Mouse (Mus musculus) liver, embryonic 16.5 days (tissue): ENCODE results near the gene Nudt14. TPM values are rescaled to one million over a fixed set of nuclear protein-coding genes. Genes with fewer than 3 reads are reported as not detected.

Source experiments
- ATAC-seq: fragments of 200-750 bp; cut with Nextera tagmentation; 2 replicates; pipeline ENCODE4 v1.8.0; 2017; ENCODE audit warnings: low read depth, mild to moderate bottlenecking, moderate number of reproducible peaks, moderate library complexity
- H3K27ac ChIP-seq: fragments of 300-500 bp; sonication (generic); 2 replicates; pipeline ENCODE4 v1.5.1; 2014; ENCODE audit warnings: mild to moderate bottlenecking, low read length
- H3K27me3 ChIP-seq: fragments of 300-500 bp; sonication (generic); 2 replicates; pipeline ENCODE4 v1.6.1; 2014; ENCODE audit warnings: low read depth, low read length, mixed read lengths; ENCODE audit not compliant: control insufficient read depth, insufficient read depth
- H3K36me3 ChIP-seq: fragments of 300-500 bp; sonication (generic); 2 replicates; pipeline ENCODE4 v1.6.1; 2014; ENCODE audit warnings: mild to moderate bottlenecking; ENCODE audit not compliant: control insufficient read depth, insufficient read depth
- H3K4me1 ChIP-seq: fragments of 300-500 bp; sonication (generic); 2 replicates; pipeline ENCODE4 v1.6.1; 2014; ENCODE audit warnings: low read depth, low read length, mixed read lengths; ENCODE audit not compliant: control insufficient read depth
- H3K4me2 ChIP-seq: fragments of 300-500 bp; sonication (generic); 2 replicates; pipeline ENCODE4 v1.6.1; 2014; ENCODE audit warnings: low read depth, low read length, mixed read lengths
- H3K4me3 ChIP-seq: fragments of 300-500 bp; sonication (generic); 2 replicates; pipeline ENCODE4 v1.5.1; 2014; ENCODE audit warnings: low read depth, mild to moderate bottlenecking, low read length
- H3K9ac ChIP-seq: fragments of 300-500 bp; sonication (generic); 2 replicates; pipeline ENCODE4 v1.6.1; 2014; ENCODE audit warnings: low read depth, low read length
- H3K9me3 ChIP-seq: fragments of 300-500 bp; sonication (generic); replicated peaks from 2 replicates; pipeline ENCODE4 v1.6.1; 2016; ENCODE audit warnings: low read length; ENCODE audit not compliant: control insufficient read depth
- WGBS: fragments of 180-500 bp; shearing (Covaris S2); extraction: QIAGEN DNeasy Blood & Tissue Kit; methylation state at CpG from one replicate; pipeline ENCODE4 v1.1.7; 2014; ENCODE audit not compliant: insufficient replicate concordance; 5-methylcytosine and 5-hydroxymethylcytosine counted together
- polyA plus RNA-seq: library from polyadenylated mRNA; unstranded; fragments of >200 nt; fragmentation: Nextera tagmentation; extraction: Ambion mirVana; gene quantifications from 2 replicates; pipeline ENCODE4 v1.2.1, GENCODE M21; 2015

Gene Nudt14
- polyA plus RNA-seq, 1 experiment from 2014 or later = 12.1 TPM

- Histone ChIP-seq H3K27me3 (peaks cover 58% of the 10 kb centered on the region), H3K9ac (no peak overlapping the region), H3K36me3 (no peaks in the 10 kb centered on the region), H3K27ac (no peak overlapping the region), H3K9me3 (no peaks in the 10 kb centered on the region), H3K4me1 (peaks cover 13% of the 10 kb centered on the region), H3K4me3 (no peak overlapping the region), H3K4me2 (no peak overlapping the region)
- no peak for ATAC-seq
- WGBS = 62% methylated on average over 14 of the region's 14 CpGs
Observed at GRCm38 (mm10) chr12:112927265-112927664, 14.7 kb downstream of the Nudt14 start.

- no peak for ATAC-seq
- Histone ChIP-seq H3K27ac (no peak overlapping the region), H3K27me3 (peaks cover 47% of the 10 kb centered on the region), H3K4me3 (no peak overlapping the region), H3K36me3 (no peaks in the 10 kb centered on the region), H3K9me3 (no peaks in the 10 kb centered on the region), H3K4me2 (no peak overlapping the region), H3K4me1 (peaks cover 13% of the 10 kb centered on the region), H3K9ac (no peak overlapping the region)
- 69% methylated on average over 6 of the region's 6 CpGs for WGBS
Observed at GRCm38 (mm10) chr12:112925950-112926349, 16.0 kb downstream of the Nudt14 start.

DNA sequence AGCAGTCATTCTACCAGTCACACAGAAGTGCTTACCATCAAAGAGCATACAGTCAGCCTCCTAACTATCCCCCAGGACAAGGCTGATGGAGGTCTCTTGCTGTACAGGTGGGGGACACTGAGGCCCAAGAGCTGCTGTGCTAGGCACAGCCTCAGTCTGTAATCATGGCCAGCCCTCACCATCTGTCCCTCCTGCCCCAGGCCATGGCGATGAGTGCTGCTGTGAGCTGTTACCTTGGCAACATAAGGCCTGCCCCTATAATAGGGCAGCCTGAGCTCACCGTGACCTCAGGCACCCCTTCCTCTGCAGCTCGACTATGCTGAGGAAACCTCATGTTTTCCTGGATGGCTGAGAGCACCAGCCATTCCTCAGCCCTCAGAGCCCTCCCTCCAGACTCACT, 19.4 kb downstream of the Nudt14 start:
- peaks cover 13% of the 10 kb centered on the region for H3K27me3 ChIP-seq
- no peaks in the 10 kb centered on the region for H3K36me3 ChIP-seq
- 37% methylated on average over 3 of the region's 3 CpGs for WGBS
- no peaks in the 10 kb centered on the region for H3K9me3 ChIP-seq
- H3K4me1 ChIP-seq = no peaks in the 10 kb centered on the region
- no peak overlapping the region for H3K4me3 ChIP-seq
- H3K4me2 ChIP-seq = no peak overlapping the region
- no peak overlapping the region for H3K9ac ChIP-seq
- no peak overlapping the region for H3K27ac ChIP-seq
- no peak for ATAC-seq

GRCm38 (mm10) chr12:112921518-112921917, 20.4 kb downstream of the Nudt14 start:
- Histone ChIP-seq H3K4me3 (no peak overlapping the region), H3K4me2 (no peak overlapping the region), H3K9me3 (no peaks in the 10 kb centered on the region), H3K4me1 (no peaks in the 10 kb centered on the region), H3K27ac (no peak overlapping the region), H3K9ac (no peak overlapping the region), H3K36me3 (no peaks in the 10 kb centered on the region), H3K27me3 (peaks cover 2% of the 10 kb centered on the region; the same call in 1 of the 2 replicates)
- ATAC-seq = no peak
- 70% methylated on average over 12 of the region's 12 CpGs for WGBS

- no peaks in the 10 kb centered on the region for H3K27me3 ChIP-seq
- H3K4me2 ChIP-seq = no peak overlapping the region
- no peaks in the 10 kb centered on the region for H3K9me3 ChIP-seq
- no peak overlapping the region for H3K4me3 ChIP-seq
- WGBS = 20% methylated on average over 8 of the region's 8 CpGs
- no peak overlapping the region for H3K27ac ChIP-seq
- ATAC-seq = no peak
- no peaks in the 10 kb centered on the region for H3K36me3 ChIP-seq
- H3K9ac ChIP-seq = no peak overlapping the region
- no peaks in the 10 kb centered on the region for H3K4me1 ChIP-seq
Observed at GRCm38 (mm10) chr12:112917906-112918305, 24.0 kb downstream of the Nudt14 start.

- 19% methylated on average over 11 of the region's 11 CpGs for WGBS
- no peaks in the 10 kb centered on the region for H3K27me3 ChIP-seq
- no peak for ATAC-seq
- H3K27ac ChIP-seq = no peak overlapping the region
- H3K4me2 ChIP-seq = no peak overlapping the region
- H3K9me3 ChIP-seq = no peaks in the 10 kb centered on the region
- H3K4me3 ChIP-seq = no peak overlapping the region
- no peaks in the 10 kb centered on the region for H3K4me1 ChIP-seq
- H3K36me3 ChIP-seq = no peaks in the 10 kb centered on the region
- H3K9ac ChIP-seq = no peak overlapping the region
Observed at GRCm38 (mm10) chr12:112917486-112917885, 24.4 kb downstream of the Nudt14 start.

DNA sequence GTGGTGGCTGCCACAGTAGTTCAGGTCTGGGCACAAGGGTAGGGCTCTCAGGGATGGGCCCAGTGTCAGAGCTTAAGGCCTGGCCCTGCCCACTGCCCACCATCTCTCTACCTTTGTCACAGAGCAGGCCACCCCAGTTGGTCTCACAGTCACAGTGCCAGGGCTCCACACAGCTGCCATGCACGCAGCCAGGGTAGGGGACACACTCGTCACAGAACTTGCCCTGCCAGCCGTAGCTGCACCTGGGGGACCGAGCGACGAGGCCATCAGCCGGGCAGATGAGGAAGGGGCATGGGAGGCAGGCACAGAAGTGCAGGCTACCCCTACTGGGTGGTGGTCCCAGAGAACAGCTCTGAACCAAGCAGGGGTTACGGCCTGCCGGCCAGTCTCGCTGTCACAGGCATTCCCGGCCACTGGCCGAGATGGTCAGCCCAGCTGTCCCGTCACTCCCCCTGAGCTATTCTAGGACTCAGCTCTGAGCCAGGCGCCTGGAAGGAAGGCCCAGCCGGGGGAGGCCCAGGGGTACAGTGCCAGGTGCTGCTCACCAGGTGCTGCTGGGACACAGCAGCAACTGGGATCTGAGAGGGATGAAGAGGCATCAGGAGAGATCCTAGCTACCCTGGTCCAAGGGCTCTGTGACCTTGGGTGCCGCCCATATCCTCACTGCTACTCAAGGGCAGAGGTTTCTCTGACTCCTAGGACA, 25.1 kb downstream of the Nudt14 start:
- Histone ChIP-seq H3K4me3 (no peak overlapping the region), H3K27ac (no peak overlapping the region), H3K27me3 (no peaks in the 10 kb centered on the region), H3K4me1 (no peaks in the 10 kb centered on the region), H3K4me2 (no peak overlapping the region), H3K9ac (no peak overlapping the region), H3K9me3 (no peaks in the 10 kb centered on the region), H3K36me3 (no peaks in the 10 kb centered on the region)
- 73% methylated on average over 16 of the region's 16 CpGs for WGBS
- ATAC-seq = no peak

DNA sequence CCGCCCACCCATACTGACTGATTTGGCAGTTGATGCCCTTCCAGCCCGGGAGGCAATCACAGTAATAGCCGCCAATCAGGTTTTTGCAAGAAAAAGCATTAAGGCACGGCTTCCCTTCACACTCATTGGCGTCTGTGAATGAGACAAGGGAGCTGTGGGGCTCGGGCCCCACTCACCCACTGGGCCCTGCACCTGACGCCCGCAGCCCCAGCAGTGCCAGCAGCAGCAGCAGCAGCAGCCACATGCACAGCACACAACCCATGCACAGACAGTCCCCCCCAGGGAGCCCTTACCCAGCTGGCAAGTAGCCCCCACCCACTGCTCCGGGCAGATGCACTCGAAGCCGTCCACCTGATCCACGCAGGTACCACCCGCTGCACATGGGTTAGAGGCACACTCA, 26.3 kb downstream of the Nudt14 start:
- no peak overlapping the region for H3K4me2 ChIP-seq
- ATAC-seq = no peak

GRCm38 (mm10) chr12:112914527-112914926, 27.4 kb downstream of the Nudt14 start:
- no peak overlapping the region for H3K4me2 ChIP-seq
- no peak for ATAC-seq
- no peaks in the 10 kb centered on the region for H3K9me3 ChIP-seq
- no peaks in the 10 kb centered on the region for H3K4me1 ChIP-seq
- no peaks in the 10 kb centered on the region for H3K27me3 ChIP-seq
- no peaks in the 10 kb centered on the region for H3K36me3 ChIP-seq
- H3K9ac ChIP-seq = no peak overlapping the region
- no peak overlapping the region for H3K4me3 ChIP-seq
- H3K27ac ChIP-seq = no peak overlapping the region
- 68% methylated on average over 11 of the region's 11 CpGs for WGBS

More for the DNA sequence above, 26.3 kb downstream of the Nudt14 start:
- Histone ChIP-seq H3K9ac (no peak overlapping the region), H3K36me3 (no peaks in the 10 kb centered on the region), H3K27me3 (no peaks in the 10 kb centered on the region), H3K4me1 (no peaks in the 10 kb centered on the region), H3K9me3 (no peaks in the 10 kb centered on the region), H3K27ac (no peak overlapping the region), H3K4me3 (no peak overlapping the region)
- 66% methylated on average over 13 of the region's 13 CpGs for WGBS
